Mouse (Mus musculus) limb, embryonic 14.5 days (tissue): ENCODE results near the gene Smco2. TPM values are rescaled to one million over a fixed set of nuclear protein-coding genes. Genes with fewer than 3 reads are reported as not detected.

Source experiments
- ATAC-seq: fragments of 200-750 bp; cut with Nextera tagmentation; 2 replicates; pipeline ENCODE4 v1.8.0; 2017; ENCODE audit warnings: low read depth, moderate number of reproducible peaks, moderate TSS enrichment; ENCODE audit not compliant: low FRiP score
- DNase-seq: peaks from one replicate; pipeline ENCODE4 v3.0.0-alpha.2; 2015; ENCODE audit warnings: low spot score
- H3K27ac ChIP-seq: fragments of 300-500 bp; sonication (generic); replicated peaks from 2 replicates; pipeline ENCODE4 v1.5.1; 2014; ENCODE audit warnings: low read depth, mild to moderate bottlenecking, low read length, moderate library complexity, mixed read lengths
- H3K27me3 ChIP-seq: fragments of 300-500 bp; sonication (generic); 2 replicates; pipeline ENCODE4 v1.6.1; 2014; ENCODE audit warnings: low read length, mixed read lengths; ENCODE audit not compliant: control insufficient read depth, insufficient read depth
- H3K36me3 ChIP-seq: fragments of 300-500 bp; sonication (generic); 2 replicates; pipeline ENCODE4 v1.6.1; 2014; ENCODE audit warnings: mild to moderate bottlenecking, low read length, moderate library complexity, mixed read lengths; ENCODE audit not compliant: control insufficient read depth, insufficient read depth
- H3K4me1 ChIP-seq: fragments of 300-500 bp; sonication (generic); 2 replicates; pipeline ENCODE4 v1.6.1; 2014; ENCODE audit warnings: antibody characterized with exemption, low read length, mixed read lengths; ENCODE audit not compliant: control insufficient read depth, insufficient read depth
- H3K4me2 ChIP-seq: fragments of 300-500 bp; sonication (generic); replicated peaks from 2 replicates; pipeline ENCODE4 v1.6.1; 2014; ENCODE audit warnings: low read depth, mild to moderate bottlenecking, low read length, moderate library complexity; ENCODE audit not compliant: severe bottlenecking
- H3K4me3 ChIP-seq: fragments of 300-500 bp; sonication (generic); replicated peaks from 2 replicates; pipeline ENCODE4 v1.5.1; 2014; ENCODE audit warnings: low read length
- H3K9ac ChIP-seq: fragments of 300-500 bp; sonication (generic); 2 replicates; pipeline ENCODE4 v1.6.1; 2014; ENCODE audit warnings: mild to moderate bottlenecking, low read depth, low read length, moderate library complexity; ENCODE audit not compliant: severe bottlenecking
- H3K9me3 ChIP-seq: fragments of 300-500 bp; sonication (generic); 2 replicates; pipeline ENCODE4 v1.6.1; 2016; ENCODE audit warnings: low read length; ENCODE audit not compliant: control insufficient read depth
- POLR2A ChIP-seq: fragments of 200-500 bp; IDR thresholded peaks from 2 replicates; pipeline ENCODE4 v1.8.0; 2012; ENCODE audit warnings: inconsistent platforms, mild to moderate bottlenecking, moderate library complexity, borderline replicate concordance; ENCODE audit not compliant: insufficient read depth, insufficient read length; ENCODE audit errors: extremely low read depth
- WGBS: fragments of 180-500 bp; shearing (Covaris S2); extraction: QIAGEN DNeasy Blood & Tissue Kit; methylation state at CpG from one replicate; pipeline ENCODE4 v1.1.7; 2014; 5-methylcytosine and 5-hydroxymethylcytosine counted together
- polyA plus RNA-seq, 2 experiments: library from polyadenylated mRNA; depleted of rRNA in 1 of 2; stranded (reverse) in 1 of 2; unstranded in 1 of 2; fragments of >200 nt; fragmentation: Nextera tagmentation in 1 of 2; extraction: Ambion mirVana in 1 of 2; gene quantifications; 2 replicates each; pipeline versions ENCODE4 v1.2.1 to v1.2.3; 2012 to 2014

The Smco2 gene
- polyA plus RNA-seq, 2 experiments: not detected

DNA sequence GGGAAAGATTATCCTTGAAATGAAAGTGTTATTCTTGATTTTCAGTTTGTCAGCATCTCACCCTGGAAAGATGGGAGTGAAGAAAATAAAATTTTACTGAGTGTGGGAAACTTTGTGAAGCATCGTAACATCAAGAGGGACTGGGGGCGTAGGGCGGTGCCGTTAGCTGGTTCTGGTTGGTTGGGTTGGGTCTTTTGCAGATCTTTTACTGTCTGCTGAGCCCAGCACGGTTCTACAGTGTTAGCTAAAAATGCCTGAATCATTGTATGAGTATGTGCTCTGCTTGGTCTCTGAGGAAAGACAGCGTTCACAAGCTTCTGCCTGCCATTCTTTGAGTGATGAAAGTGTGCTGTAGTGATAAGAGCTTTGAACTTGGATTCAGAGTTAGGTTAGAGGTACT, 24.5 kb downstream of the Smco2 start:
- ATAC-seq (no peak), DNase-seq (no peak)
- Histone ChIP-seq H3K9me3 (peaks cover 6% of the 10 kb centered on the region), H3K27me3 (no peaks in the 10 kb centered on the region), H3K9ac (no peak overlapping the region), H3K4me1 (no peaks in the 10 kb centered on the region), H3K36me3 (no peaks in the 10 kb centered on the region), H3K4me3 (no peak overlapping the region), H3K27ac (no peak overlapping the region), H3K4me2 (no peak overlapping the region)
- 76% methylated on average over 6 of the region's 6 CpGs for WGBS
- TF ChIP-seq POLR2A: no peak

DNA sequence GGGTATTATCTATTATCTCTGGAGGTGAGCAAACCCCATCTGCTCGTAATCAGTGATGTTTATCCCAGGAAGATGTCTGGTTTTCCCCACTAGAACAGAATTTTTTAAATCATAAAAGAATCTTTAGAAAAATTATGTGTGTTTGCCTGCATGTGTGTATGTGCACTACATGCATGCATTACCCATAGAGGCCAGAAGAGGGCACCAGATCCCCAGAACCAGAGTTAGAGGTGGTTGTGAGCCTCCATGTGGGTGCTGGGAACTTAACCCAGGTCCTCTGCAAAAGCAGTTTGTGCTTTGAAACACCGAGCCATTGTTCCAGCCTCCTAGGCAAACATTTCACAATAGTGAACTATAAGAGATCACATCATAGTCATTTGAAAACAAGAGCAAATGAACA, 26.9 kb downstream of the Smco2 start:
- Histone ChIP-seq H3K36me3 (no peaks in the 10 kb centered on the region), H3K4me1 (no peaks in the 10 kb centered on the region), H3K9ac (no peak overlapping the region), H3K27me3 (no peaks in the 10 kb centered on the region), H3K4me2 (no peak overlapping the region), H3K9me3 (peaks cover 6% of the 10 kb centered on the region), H3K4me3 (no peak overlapping the region), H3K27ac (no peak overlapping the region)
- DNase-seq (no peak), ATAC-seq (no peak)
- no peak for TF ChIP-seq POLR2A
- 94% methylated on average over 2 of the region's 2 CpGs for WGBS

DNA sequence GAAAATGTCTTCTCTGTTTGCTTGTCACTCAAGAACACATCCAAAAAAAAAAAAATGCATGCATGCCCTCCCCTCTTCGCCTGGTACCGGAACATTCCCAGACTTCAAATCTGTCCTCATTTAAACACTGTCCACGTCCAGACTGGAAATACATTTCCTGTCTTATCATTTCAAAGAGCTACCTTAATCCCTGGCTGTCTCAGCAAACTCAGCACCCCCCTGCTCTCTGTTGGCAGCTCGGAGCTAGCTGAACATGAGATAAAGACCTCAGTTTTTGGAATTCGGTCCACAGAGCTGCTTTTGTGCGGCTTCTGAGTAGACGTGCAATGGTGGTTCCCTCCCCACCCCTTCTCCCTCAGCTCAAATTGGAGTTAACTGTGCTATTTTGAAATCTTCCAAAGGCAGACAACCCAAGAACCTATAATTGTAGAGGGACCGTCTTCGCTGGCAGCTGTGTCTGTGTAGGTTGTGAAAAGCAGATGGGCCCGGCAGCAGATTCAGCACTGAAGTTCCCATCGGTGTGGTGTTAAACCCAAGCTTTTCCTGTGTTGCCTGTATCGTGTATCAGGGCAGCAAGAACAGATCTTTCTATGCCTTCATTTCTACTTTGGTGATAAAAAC, 27.6 kb downstream of the Smco2 start:
- DNase-seq: no peak
- 88% methylated on average over 12 of the region's 12 CpGs for WGBS
- H3K4me3 ChIP-seq: no peak overlapping the region
- H3K27ac ChIP-seq: no peak overlapping the region
- no peak for ATAC-seq
- no peak overlapping the region for H3K9ac ChIP-seq
- H3K36me3 ChIP-seq: no peaks in the 10 kb centered on the region
- H3K27me3 ChIP-seq: no peaks in the 10 kb centered on the region
- no peak overlapping the region for H3K4me2 ChIP-seq
- H3K9me3 ChIP-seq: peaks cover 6% of the 10 kb centered on the region
- H3K4me1 ChIP-seq: no peaks in the 10 kb centered on the region
- TF ChIP-seq POLR2A: no peak

DNA sequence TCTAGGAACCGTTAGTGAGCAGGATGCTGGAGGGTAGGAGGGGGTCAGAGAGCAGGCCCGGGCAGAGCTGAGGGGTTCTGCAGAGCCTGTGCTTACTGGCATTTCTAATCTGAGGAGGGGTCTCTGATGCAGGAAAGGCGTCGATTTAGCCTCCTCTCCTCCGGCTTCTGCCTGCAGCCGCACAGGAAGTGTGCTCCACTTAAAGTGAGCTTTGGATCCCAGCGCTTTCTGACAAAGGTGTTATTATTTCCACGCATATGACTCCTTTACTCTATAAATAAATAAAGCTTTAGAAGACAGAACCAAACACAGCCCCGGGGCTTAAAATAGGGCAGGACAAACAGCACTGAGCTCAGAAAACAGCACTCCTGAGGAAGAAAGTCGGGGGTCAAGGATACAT, 29.0 kb downstream of the Smco2 start:
- no peak overlapping the region for H3K4me2 ChIP-seq
- DNase-seq (no peak), ATAC-seq (no peak)
- no peak overlapping the region; the same call in 1 of the 2 replicates for H3K9ac ChIP-seq
- no peak overlapping the region for H3K4me3 ChIP-seq
- no peak overlapping the region for H3K27ac ChIP-seq
- TF ChIP-seq POLR2A: no peak
- 39% methylated on average over 10 of the region's 10 CpGs for WGBS
- no peaks in the 10 kb centered on the region for H3K27me3 ChIP-seq
- no peaks in the 10 kb centered on the region for H3K36me3 ChIP-seq
- H3K4me1 ChIP-seq: no peaks in the 10 kb centered on the region
- peaks cover 6% of the 10 kb centered on the region for H3K9me3 ChIP-seq

- Histone ChIP-seq H3K4me3 (no peak overlapping the region), H3K9ac (no peak overlapping the region), H3K4me1 (no peaks in the 10 kb centered on the region), H3K9me3 (peaks cover 6% of the 10 kb centered on the region), H3K4me2 (no peak overlapping the region), H3K27me3 (no peaks in the 10 kb centered on the region), H3K27ac (no peak overlapping the region), H3K36me3 (no peaks in the 10 kb centered on the region)
- WGBS: 82% methylated on average over 9 of the region's 9 CpGs
- no peak for ATAC-seq
- no peak for TF ChIP-seq POLR2A
- DNase-seq: no peak
Measured at GRCm38 (mm10) chr6:146879856-146880255, 30.0 kb downstream of the Smco2 start.

GRCm38 (mm10) chr6:146880296-146880695, 30.4 kb downstream of the Smco2 start:
- Histone ChIP-seq H3K27me3 (no peaks in the 10 kb centered on the region), H3K4me2 (no peak overlapping the region), H3K4me3 (no peak overlapping the region), H3K4me1 (no peaks in the 10 kb centered on the region), H3K36me3 (no peaks in the 10 kb centered on the region), H3K27ac (no peak overlapping the region), H3K9ac (no peak overlapping the region), H3K9me3 (peaks cover 6% of the 10 kb centered on the region)
- ATAC-seq (no peak), DNase-seq (no peak)
- 82% methylated on average over 4 of the region's 4 CpGs for WGBS
- no peak for TF ChIP-seq POLR2A
